10 mouse cellular contexts compared by ENCODE assay signal in genomic region chr7:62877033-62877432, GRCm38 (mm10). TPM values are rescaled to one million over a fixed set of nuclear protein-coding genes. Genes with fewer than 3 reads are reported as not detected.
A peak's percentile ranks its signal among the peaks of the same experiment; 100 is the strongest.
DNase-seq lines count a peak whose midpoint lies in the region; ATAC-seq and TF ChIP-seq lines count a peak whose summit lies in the region.
"Had no signal": no experiment of that assay in that cellular context is flagged by ENCODE, and none has a peak within 500 bp of the region (broad histone marks: within the 10 kb centered on the region; RNA-seq: fewer than 3 reads in every experiment).

No protein-coding gene starts in this region.

- no peak overlapping the region for H3K4me2 ChIP-seq in kidney, postnatal 0 days (ENCODE audit: low read length)
- no peak overlapping the region for H3K4me2 ChIP-seq in midbrain, embryonic 12.5 days (replicated peaks)
- H3K4me2 ChIP-seq: limb, embryonic 12.5 days had no signal

- 15% methylated on average over 1 of the region's 1 CpGs for WGBS in kidney, postnatal 0 days
- WGBS in midbrain, embryonic 12.5 days, result 18% methylated on average over 1 of the region's 1 CpGs

- no peaks in the 10 kb centered on the region for H3K9me3 ChIP-seq in kidney, postnatal 0 days (replicated peaks; ENCODE audit: low read length)
- no peaks in the 10 kb centered on the region for H3K9me3 ChIP-seq in ES-E14 (ENCODE audit: control insufficient read depth, insufficient read depth, low read depth, low read length)
- no peaks in the 10 kb centered on the region for H3K9me3 ChIP-seq in midbrain, embryonic 12.5 days
- H3K9me3 ChIP-seq: limb, embryonic 12.5 days had no signal

- no peaks in the 10 kb centered on the region for H3K36me3 ChIP-seq in kidney, postnatal 0 days (ENCODE audit: insufficient read depth, low read length)
- H3K36me3 ChIP-seq in ES-E14 (ENCODE audit: control insufficient read depth, insufficient read depth, low read length, poor library complexity, severe bottlenecking), result no peaks in the 10 kb centered on the region
- no peaks in the 10 kb centered on the region for H3K36me3 ChIP-seq in midbrain, embryonic 12.5 days
- H3K36me3 ChIP-seq: limb, embryonic 12.5 days had no signal

- TF ChIP-seq CTCF in kidney, postnatal 0 days (IDR thresholded peaks at IDR 0.05; ENCODE audit: low read depth), result peak; percentile 86

- no peak overlapping the region for H3K9ac ChIP-seq in kidney, postnatal 0 days (ENCODE audit: low read depth, low read length)
- no peak overlapping the region for H3K9ac ChIP-seq in ES-E14 (ENCODE audit: insufficient read depth, low read depth, low read length, poor library complexity, severe bottlenecking)
- H3K9ac ChIP-seq in midbrain, embryonic 12.5 days (replicated peaks), result no peak overlapping the region
- H3K9ac ChIP-seq: limb, embryonic 12.5 days had no signal

- H3K27ac ChIP-seq in kidney, postnatal 0 days, result no peak overlapping the region
- H3K27ac ChIP-seq in ES-E14 (ENCODE audit: insufficient read depth, low read depth, low read length, poor library complexity, severe bottlenecking), result no peak overlapping the region
- H3K27ac ChIP-seq in midbrain, embryonic 12.5 days (replicated peaks), result no peak overlapping the region
- H3K27ac ChIP-seq: limb, embryonic 12.5 days had no signal

- in situ Hi-C loops in ES-E14 (cut with MboI; ENCODE audit: low sequenced_read_pairs in 2 of 2, unreplicated experiment in 2 of 2), result no loop called here

- no peaks in the 10 kb centered on the region for H3K4me1 ChIP-seq in kidney, postnatal 0 days (replicated peaks; ENCODE audit: insufficient read depth, low read length)
- H3K4me1 ChIP-seq in ES-E14 (ENCODE audit: control insufficient read depth in 2 of 2, insufficient read depth in 2 of 2, low read length in 2 of 2, poor library complexity in 1 of 2), result no peaks in the 10 kb centered on the region
- no peaks in the 10 kb centered on the region for H3K4me1 ChIP-seq in midbrain, embryonic 12.5 days
- H3K4me1 ChIP-seq: limb, embryonic 12.5 days had no signal

- H3K27me3 ChIP-seq in kidney, postnatal 0 days (ENCODE audit: insufficient read depth, low read length), result no peaks in the 10 kb centered on the region
- H3K27me3 ChIP-seq in midbrain, embryonic 12.5 days, result no peaks in the 10 kb centered on the region
- H3K27me3 ChIP-seq: limb, embryonic 12.5 days had no signal

- peak; percentile 83 for DNase-seq in kidney, postnatal 0 days (ENCODE audit: low spot score)
- no peak for DNase-seq in kidney, adult 18-20 months
- DNase-seq in ES-E14 (ENCODE audit: low read depth, low spot score), result peak; percentile 41
- DNase-seq in cerebellum, adult 11 months, result peak; percentile 3
- DNase-seq in gastrocnemius, adult 8-10 months (ENCODE audit: low spot score in 2 of 2), result no peak
- DNase-seq in urinary bladder, postnatal 25 days (ENCODE audit: low spot score), result no peak

- ATAC-seq in kidney, postnatal 0 days (replicated peaks; ENCODE audit: low FRiP score, low read depth), result 0 out of 2 replicates have a peak, but pooled peaks have one; percentile 36
- peak; percentile 82 for ATAC-seq in granulocyte monocyte progenitor cell, adult 5-6 weeks (replicated peaks; ENCODE audit: poor library complexity, severe bottlenecking)
- ATAC-seq in midbrain, embryonic 12.5 days (ENCODE audit: low FRiP score, low read depth), result peak; percentile 83

- no peak overlapping the region for H3K4me3 ChIP-seq in kidney, postnatal 0 days (replicated peaks; ENCODE audit: low read depth, low read length)
- no peak overlapping the region for H3K4me3 ChIP-seq in ES-E14 (ENCODE audit: insufficient read depth in 1 of 2, low read depth in 1 of 2, low read length in 2 of 2, poor library complexity in 1 of 2, severe bottlenecking in 1 of 2)
- H3K4me3 ChIP-seq in midbrain, embryonic 12.5 days, result no peak overlapping the region
- H3K4me3 ChIP-seq: limb, embryonic 12.5 days had no signal

TF ChIP-seq in ES-E14, 5 proteins besides CTCF, POLR2A, EP300 and RAD21:
- TF ChIP-seq HCFC1 (IDR thresholded peaks at IDR 0.05; ENCODE audit: borderline replicate concordance, insufficient read depth, low read length) (no peak), ZC3H11A (IDR thresholded peaks at IDR 0.05; ENCODE audit: borderline replicate concordance, low read depth, low read length) (0 out of 2 replicates have a peak, but pooled peaks have one; percentile 6), ZNF384 (IDR thresholded peaks at IDR 0.05; ENCODE audit: low read depth, low read length) (peak; percentile 95)

RNA-seq across cellular contexts. Expression of gene A26c2, which starts 53.6 kb away (rescaled TPM):
- not detected in 2 replicates for polyA plus RNA-seq in kidney, postnatal 0 days (2015; fragmentation: Nextera tagmentation; extraction: Ambion mirVana)
- total RNA-seq in ES-E14 (2012; rRNA removed), result not detected in 2 replicates
- total RNA-seq in granulocyte monocyte progenitor cell, adult 5-6 weeks (2014; fragmentation: Nextera tagmentation), result not detected in 2 replicates
- total RNA-seq in granulocyte monocyte progenitor cell, adult 5-6 weeks (2017), result not detected in 2 replicates
- polyA plus RNA-seq in midbrain, embryonic 12.5 days (2016; fragmentation: Nextera tagmentation; extraction: Ambion mirVana), result not detected in 2 replicates
- total RNA-seq in gastrocnemius, adult 8-10 months (2022), result not detected
- polyA plus RNA-seq: limb, embryonic 12.5 days; stomach, embryonic 16.5 days had no signal

Comparison
In these comparisons a context has a peak if more than half of its experiments do, and no peak if none do; other contexts are left out.
1. DNase-seq: peak in kidney, postnatal 0 days (single experiment), ES-E14 (single experiment) and cerebellum, adult 11 months (single experiment); none in kidney, adult 18-20 months (single experiment), gastrocnemius, adult 8-10 months (0 of 2) and urinary bladder, postnatal 25 days (single experiment).
2. Peak in every context shown above with its lines, with median percentiles within 50 percentile points of each other: ATAC-seq.